Mouse (Mus musculus) olfactory bulb, adult 2 months (tissue): ENCODE data around the gene Lipt2. TPM values are rescaled to one million over a fixed set of nuclear protein-coding genes. Genes with fewer than 3 reads are reported as not detected.

Experiments used
- H3K27ac ChIP-seq: fragments of 200-500 bp; 2 replicates; pipeline ENCODE4 v1.5.1; 2012; ENCODE audit warnings: low read depth, low read length; ENCODE audit not compliant: insufficient read depth
- H3K4me1 ChIP-seq: fragments of 200-500 bp; 2 replicates; pipeline ENCODE4 v1.6.1; 2012; ENCODE audit warnings: low read length; ENCODE audit not compliant: control insufficient read depth, insufficient read depth
- H3K4me3 ChIP-seq: fragments of 200-500 bp; 2 replicates; pipeline ENCODE4 v1.5.1; 2012; ENCODE audit warnings: mild to moderate bottlenecking, low read depth, low read length, moderate library complexity; ENCODE audit not compliant: insufficient read depth
- CTCF ChIP-seq: fragments of 200-500 bp; IDR thresholded peaks from 2 replicates; pipeline ENCODE4 v1.5.1; 2012; ENCODE audit warnings: low read depth, mild to moderate bottlenecking, low read length, moderate library complexity; ENCODE audit not compliant: insufficient read depth
- POLR2A ChIP-seq: fragments of 200-500 bp; IDR thresholded peaks from 2 replicates; pipeline ENCODE4 v1.6.1; 2012; ENCODE audit warnings: mild to moderate bottlenecking, low read depth, low read length, moderate library complexity; ENCODE audit not compliant: insufficient read depth
- WGBS: fragments of 180-500 bp; shearing (Covaris S2); methylation state at CpG from one replicate; pipeline ENCODE4 v1.1.7; 2018; 5-methylcytosine and 5-hydroxymethylcytosine counted together
- polyA plus RNA-seq: library from polyadenylated mRNA; stranded (reverse); fragments of >200 nt; gene quantifications from 2 replicates; pipeline ENCODE4 v1.2.4, GENCODE M21; 2012; ENCODE audit warnings: low replicate concordance; ENCODE audit not compliant: missing spikeins, insufficient read depth, insufficient read length

Lipt2 gene
- polyA plus RNA-seq: not detected in 2 replicates

- Histone ChIP-seq H3K4me1 (peaks cover 4% of the 10 kb centered on the region), H3K27ac (peak within 1 kb of the TSS; percentile 12; the same call in 1 of the 2 replicates), H3K4me3 (peak within 1 kb of the TSS; percentile 64)
- WGBS: under 1% methylated on average over 78 of the region's 78 CpGs
- TF ChIP-seq CTCF (no peak), POLR2A (peak; percentile 60)
Measured at GRCm38 (mm10) chr7:100159105-100159841, at the start of gene Lipt2. Gene Lipt2, plus strand, starts transcription at chr7:100159277.

- WGBS: 59% methylated on average over 10 of the region's 10 CpGs
- no peak for TF ChIP-seq POLR2A
- TF ChIP-seq CTCF: no peak
- Histone ChIP-seq H3K4me3 (no peak overlapping the region), H3K27ac (no peak overlapping the region), H3K4me1 (no peaks in the 10 kb centered on the region)
Measured at GRCm38 (mm10) chr7:100111506-100111905, 47.6 kb upstream of the Lipt2 start.

- TF ChIP-seq POLR2A (no peak), CTCF (no peak)
- WGBS: 72% methylated on average over 7 of the region's 7 CpGs
- Histone ChIP-seq H3K4me3 (no peak overlapping the region), H3K27ac (no peak overlapping the region), H3K4me1 (no peaks in the 10 kb centered on the region)
Measured at GRCm38 (mm10) chr7:100113821-100114220, 45.3 kb upstream of the Lipt2 start.

- no peak overlapping the region for H3K27ac ChIP-seq
- TF ChIP-seq CTCF (no peak), POLR2A (no peak)
- WGBS: 71% methylated on average over 6 of the region's 6 CpGs
- no peaks in the 10 kb centered on the region for H3K4me1 ChIP-seq
- no peak overlapping the region for H3K4me3 ChIP-seq
Measured at GRCm38 (mm10) chr7:100114279-100114678, 44.8 kb upstream of the Lipt2 start.

GRCm38 (mm10) chr7:100120791-100121261 is 38.3 kb upstream of the Lipt2 start:
- TF ChIP-seq POLR2A (no peak), CTCF (no peak)
- Histone ChIP-seq H3K4me1 (0 out of 2 replicates have a peak, but pooled peaks cover 3% of the 10 kb centered on the region), H3K27ac (no peak overlapping the region), H3K4me3 (peak overlapping the region; percentile 66)
- WGBS: under 1% methylated on average over 25 of the region's 25 CpGs

- WGBS: under 1% methylated on average over 33 of the region's 33 CpGs
- H3K4me1 ChIP-seq: 0 out of 2 replicates have a peak, but pooled peaks cover 3% of the 10 kb centered on the region
- TF ChIP-seq CTCF (no peak), POLR2A (no peak; the same call in none of the 2 replicates)
Measured at GRCm38 (mm10) chr7:100121376-100121789, 37.7 kb upstream of the Lipt2 start, which contains the start of gene Pold3. Gene Pold3, minus strand, starts transcription at chr7:100121565.

GRCm38 (mm10) chr7:100123486-100123885 is 35.6 kb upstream of the Lipt2 start:
- WGBS: 55% methylated on average over 6 of the region's 6 CpGs

More at GRCm38 (mm10) chr7:100121376-100121789, 37.7 kb upstream of the Lipt2 start, which contains the start of gene Pold3:
- H3K27ac ChIP-seq: no peak within 1 kb of the TSS
- H3K4me3 ChIP-seq: peak within 1 kb of the TSS; percentile 66

GRCm38 (mm10) chr7:100124211-100124610 is 34.9 kb upstream of the Lipt2 start:
- TF ChIP-seq CTCF: no peak
- TF ChIP-seq POLR2A: no peak
- Histone ChIP-seq H3K27ac (no peak overlapping the region), H3K4me1 (0 out of 2 replicates have a peak, but pooled peaks cover 3% of the 10 kb centered on the region), H3K4me3 (no peak overlapping the region)
- 77% methylated on average over 2 of the region's 2 CpGs for WGBS

More at GRCm38 (mm10) chr7:100123486-100123885, 35.6 kb upstream of the Lipt2 start:
- Histone ChIP-seq H3K27ac (no peak overlapping the region), H3K4me3 (no peak overlapping the region), H3K4me1 (0 out of 2 replicates have a peak, but pooled peaks cover 3% of the 10 kb centered on the region)
- TF ChIP-seq CTCF (no peak), POLR2A (no peak)

GRCm38 (mm10) chr7:100125166-100125565 is 33.9 kb upstream of the Lipt2 start:
- no peak for TF ChIP-seq CTCF
- TF ChIP-seq POLR2A: no peak
- no peaks in the 10 kb centered on the region for H3K4me1 ChIP-seq
- WGBS: 62% methylated on average over 4 of the region's 4 CpGs
- no peak overlapping the region for H3K27ac ChIP-seq
- no peak overlapping the region for H3K4me3 ChIP-seq
